Mouse (Mus musculus) lung, postnatal 0 days (tissue): ENCODE measurements around the gene C1ql3. TPM values are rescaled to one million over a fixed set of nuclear protein-coding genes. Genes with fewer than 3 reads are reported as not detected.

ENCODE experiments used
- ATAC-seq: fragments of 200-750 bp; cut with Nextera tagmentation; 2 replicates; pipeline ENCODE4 v1.8.0; 2017; ENCODE audit warnings: moderate library complexity
- DNase-seq: peaks from one replicate; pipeline ENCODE4 v3.0.0-alpha.2; 2016; ENCODE audit warnings: low spot score
- H3K27ac ChIP-seq: fragments of 300-500 bp; sonication (generic); 2 replicates; pipeline ENCODE4 v1.5.1; 2014; ENCODE audit warnings: antibody characterized with exemption, mild to moderate bottlenecking, low read length, mixed read lengths
- H3K27me3 ChIP-seq: fragments of 300-500 bp; sonication (generic); replicated peaks from 2 replicates; pipeline ENCODE4 v1.6.1; 2014; ENCODE audit warnings: low read length, mixed read lengths; ENCODE audit not compliant: insufficient read depth
- H3K36me3 ChIP-seq: fragments of 300-500 bp; sonication (generic); 2 replicates; pipeline ENCODE4 v1.6.1; 2014; ENCODE audit warnings: low read length, mixed read lengths; ENCODE audit not compliant: insufficient read depth
- H3K4me1 ChIP-seq: fragments of 300-500 bp; sonication (generic); 2 replicates; pipeline ENCODE4 v1.6.1; 2014; ENCODE audit warnings: antibody characterized with exemption, low read depth, low read length, mixed read lengths; ENCODE audit not compliant: insufficient read depth
- H3K4me2 ChIP-seq: fragments of 300-500 bp; sonication (generic); replicated peaks from 2 replicates; pipeline ENCODE4 v1.6.1; 2014; ENCODE audit warnings: low read depth, mild to moderate bottlenecking, low read length, moderate library complexity, mixed read lengths
- H3K4me3 ChIP-seq: fragments of 300-500 bp; sonication (generic); 2 replicates; pipeline ENCODE4 v1.5.1; 2014; ENCODE audit warnings: low read depth, low read length
- H3K9ac ChIP-seq: fragments of 300-500 bp; sonication (generic); replicated peaks from 2 replicates; pipeline ENCODE4 v1.6.1; 2014; ENCODE audit warnings: low read depth, mild to moderate bottlenecking
- H3K9me3 ChIP-seq: fragments of 300-500 bp; sonication (generic); 2 replicates; pipeline ENCODE4 v1.6.1; 2016; ENCODE audit warnings: low read length, mixed read lengths
- CTCF ChIP-seq: IDR thresholded peaks from 2 replicates; pipeline ENCODE4 v1.5.1; 2016; ENCODE audit warnings: antibody characterized with exemption, mild to moderate bottlenecking
- EP300 ChIP-seq: IDR thresholded peaks from 2 replicates; pipeline ENCODE4 v1.6.1; 2016; ENCODE audit warnings: antibody characterized with exemption, mild to moderate bottlenecking, control low read depth
- WGBS: fragments of 180-500 bp; shearing (Covaris S2); extraction: QIAGEN DNeasy Blood & Tissue Kit; methylation state at CpG from one replicate; pipeline ENCODE4 v1.1.7; 2014; 5-methylcytosine and 5-hydroxymethylcytosine counted together
- polyA plus RNA-seq: library from polyadenylated mRNA; unstranded; fragments of >200 nt; fragmentation: Nextera tagmentation; extraction: Ambion mirVana; gene quantifications from 2 replicates; pipeline ENCODE4 v1.2.1, GENCODE M21; 2015

The C1ql3 gene
- polyA plus RNA-seq, 1 experiment from 2014 or later: 0.12 TPM

DNA sequence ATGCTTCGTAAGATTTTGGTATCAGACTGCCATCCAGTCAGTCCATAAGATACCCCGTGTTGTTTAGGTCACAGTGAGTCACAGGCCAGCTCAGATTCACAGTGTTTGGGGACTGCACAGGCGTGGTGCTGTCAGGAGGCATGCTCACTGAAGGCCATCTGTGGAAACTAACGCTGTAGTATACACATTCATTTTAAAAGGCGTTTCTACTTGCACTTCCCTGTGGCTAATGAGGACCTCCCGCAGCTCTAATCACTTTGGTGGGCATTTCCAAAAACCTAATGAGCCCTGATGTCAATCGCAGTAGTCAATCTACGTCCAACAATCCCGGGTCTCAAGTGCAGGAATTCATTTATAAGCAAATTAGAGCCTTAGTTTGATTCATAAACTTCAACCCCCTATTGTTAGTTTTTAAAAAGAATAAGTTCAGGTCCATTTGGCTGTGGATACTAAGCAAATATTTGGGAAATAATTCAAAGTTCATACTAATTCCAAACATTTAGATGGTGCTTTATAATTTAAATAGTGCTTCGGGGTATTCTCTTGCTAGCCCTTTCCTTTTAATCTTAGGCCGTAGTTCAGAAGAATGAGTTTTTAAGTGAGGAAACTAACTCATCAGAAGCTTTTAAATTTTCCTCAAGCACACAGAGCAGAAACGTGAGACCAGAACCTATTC is 41.4 kb downstream of the C1ql3 start:
- ATAC-seq (no peak), DNase-seq (no peak)
- H3K27me3 ChIP-seq: no peaks in the 10 kb centered on the region
- no peaks in the 10 kb centered on the region for H3K36me3 ChIP-seq
- WGBS: 74% methylated on average over 12 of the region's 12 CpGs
- no peaks in the 10 kb centered on the region for H3K9me3 ChIP-seq
- H3K9ac ChIP-seq: no peak overlapping the region
- no peak overlapping the region for H3K4me2 ChIP-seq
- H3K27ac ChIP-seq: no peak overlapping the region
- TF ChIP-seq EP300 (no peak), CTCF (no peak)
- no peak overlapping the region for H3K4me3 ChIP-seq
- no peaks in the 10 kb centered on the region for H3K4me1 ChIP-seq

DNA sequence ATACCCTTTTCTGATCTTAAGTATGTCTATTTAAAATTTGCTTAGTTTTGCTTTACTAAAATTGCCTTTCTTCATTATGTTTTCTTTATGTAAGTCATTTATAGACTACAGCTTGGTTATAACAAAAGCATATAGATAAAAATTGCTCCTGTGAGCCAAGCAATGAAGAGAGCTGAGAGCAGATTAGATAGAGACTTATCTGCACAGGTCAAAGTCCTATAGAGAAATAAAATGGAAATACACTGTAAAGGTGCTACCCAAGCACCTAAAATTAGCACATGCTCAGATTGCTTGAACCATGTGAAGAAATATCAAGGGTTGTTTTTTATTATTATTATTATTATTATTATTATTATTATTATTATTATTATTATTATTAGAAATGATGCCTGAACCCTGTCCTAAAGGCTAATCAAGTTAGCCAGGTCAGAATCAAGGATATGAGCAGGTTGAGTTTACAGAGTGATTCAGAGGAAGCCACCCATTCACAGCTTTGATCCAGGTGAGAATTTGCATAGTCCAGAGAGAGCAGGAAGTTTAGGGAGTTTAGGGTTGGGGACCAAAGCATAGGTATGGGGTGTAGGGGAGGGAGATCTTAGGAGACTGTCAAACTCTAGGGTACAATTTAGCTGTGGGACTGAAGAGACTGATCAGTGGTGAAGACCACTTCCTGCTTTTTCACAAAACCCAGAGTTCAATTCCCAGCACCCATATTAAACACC is 54.7 kb downstream of the C1ql3 start:
- H3K4me1 ChIP-seq: no peaks in the 10 kb centered on the region
- DNase-seq: no peak
- H3K27ac ChIP-seq: no peak overlapping the region
- TF ChIP-seq CTCF: no peak
- TF ChIP-seq EP300: no peak
- H3K9ac ChIP-seq: no peak overlapping the region
- H3K36me3 ChIP-seq: no peaks in the 10 kb centered on the region
- ATAC-seq: no peak
- H3K9me3 ChIP-seq: no peaks in the 10 kb centered on the region
- H3K4me2 ChIP-seq: no peak overlapping the region
- no peaks in the 10 kb centered on the region for H3K27me3 ChIP-seq
- H3K4me3 ChIP-seq: no peak overlapping the region

Other genes starting within 250 kb of the C1ql3 start
- 9.1 and 10.9 TPM in 2 replicates for gene Pter, start 87.8 kb downstream of the C1ql3 start, polyA plus RNA-seq